Comparison of ENCODE assay signal across 9 mouse cellular contexts in genomic region chr10:24317126-24317836, GRCm38 (mm10).
DNase-seq lines count a peak whose midpoint lies in the region; ATAC-seq and TF ChIP-seq lines count a peak whose summit lies in the region.
"Had no signal": no experiment of that assay in that cellular context is flagged by ENCODE, and none has a peak within 500 bp of the region (broad histone marks: within the 10 kb centered on the region; RNA-seq: fewer than 3 reads in every experiment).

No protein-coding gene starts in this region.

- peak; percentile 45 for DNase-seq in forebrain, embryonic 14.5 days (ENCODE audit: low spot score)
- peak; percentile 66 to 77 for DNase-seq in heart, postnatal 36 days
- peak; percentile 20 to 26 for DNase-seq in left cerebral cortex, adult 2 months (ENCODE audit: extremely low spot score in 1 of 2, low spot score in 2 of 2)
- no peak for DNase-seq in limb, embryonic 10.5 days (ENCODE audit: low spot score)
- no peak for DNase-seq in embryo, embryonic 10 days (ENCODE audit: low spot score)

- H3K27ac ChIP-seq in neural tube, embryonic 12.5 days = no peak overlapping the region
- H3K27ac ChIP-seq in neural tube, embryonic 15.5 days (replicated peaks) = no peak overlapping the region
- H3K27ac ChIP-seq in forebrain, embryonic 14.5 days (ENCODE audit: low read depth, low read length) = no peak overlapping the region
- H3K27ac ChIP-seq in left cerebral cortex, adult 2 months = no peak overlapping the region
- no peak overlapping the region for H3K27ac ChIP-seq in midbrain, embryonic 16.5 days (ENCODE audit: low read length)
- no peak overlapping the region for H3K27ac ChIP-seq in limb, embryonic 10.5 days

- H3K36me3 ChIP-seq in neural tube, embryonic 12.5 days = no peaks in the 10 kb centered on the region
- H3K36me3 ChIP-seq in neural tube, embryonic 15.5 days = no peaks in the 10 kb centered on the region
- H3K36me3 ChIP-seq in forebrain, embryonic 14.5 days (ENCODE audit: control insufficient read depth, insufficient read depth, low read length) = no peaks in the 10 kb centered on the region
- H3K36me3 ChIP-seq in midbrain, embryonic 16.5 days (ENCODE audit: control insufficient read depth, insufficient read depth, low read length) = no peaks in the 10 kb centered on the region
- H3K36me3 ChIP-seq in limb, embryonic 10.5 days = no peaks in the 10 kb centered on the region

- 0 out of 2 replicates have a peak, but pooled peaks have one; percentile 25 for ATAC-seq in neural tube, embryonic 12.5 days (ENCODE audit: low FRiP score, low read depth)
- no peak for ATAC-seq in neural tube, embryonic 15.5 days (ENCODE audit: low FRiP score)
- peak; percentile 61; the same call in 1 of the 2 replicates for ATAC-seq in forebrain, embryonic 14.5 days
- peak; percentile 60 for ATAC-seq in midbrain, embryonic 16.5 days

- no peaks in the 10 kb centered on the region for H3K9me3 ChIP-seq in neural tube, embryonic 12.5 days
- no peaks in the 10 kb centered on the region for H3K9me3 ChIP-seq in neural tube, embryonic 15.5 days (replicated peaks)
- H3K9me3 ChIP-seq in forebrain, embryonic 14.5 days (replicated peaks; ENCODE audit: control insufficient read depth, low read length) = no peaks in the 10 kb centered on the region
- H3K9me3 ChIP-seq in midbrain, embryonic 16.5 days (replicated peaks; ENCODE audit: control insufficient read depth, low read length, poor library complexity, severe bottlenecking) = no peaks in the 10 kb centered on the region
- no peaks in the 10 kb centered on the region for H3K9me3 ChIP-seq in limb, embryonic 10.5 days (replicated peaks)

- H3K4me3 ChIP-seq in neural tube, embryonic 12.5 days = no peak overlapping the region
- no peak overlapping the region for H3K4me3 ChIP-seq in neural tube, embryonic 15.5 days (replicated peaks)
- H3K4me3 ChIP-seq in forebrain, embryonic 14.5 days (ENCODE audit: low read depth, low read length) = no peak overlapping the region
- no peak overlapping the region for H3K4me3 ChIP-seq in left cerebral cortex, adult 2 months
- H3K4me3 ChIP-seq in midbrain, embryonic 16.5 days (ENCODE audit: low read depth, low read length) = no peak overlapping the region
- no peak overlapping the region for H3K4me3 ChIP-seq in limb, embryonic 10.5 days
- H3K4me3 ChIP-seq: myocyte had no signal

- H3K4me1 ChIP-seq in neural tube, embryonic 12.5 days = no peaks in the 10 kb centered on the region
- H3K4me1 ChIP-seq in neural tube, embryonic 15.5 days = peaks cover 5% of the 10 kb centered on the region; the same call in 1 of the 2 replicates
- H3K4me1 ChIP-seq in forebrain, embryonic 14.5 days (ENCODE audit: control insufficient read depth, insufficient read depth, low read length) = no peaks in the 10 kb centered on the region
- H3K4me1 ChIP-seq in midbrain, embryonic 16.5 days (ENCODE audit: control insufficient read depth, insufficient read depth, low read length) = no peaks in the 10 kb centered on the region
- no peaks in the 10 kb centered on the region for H3K4me1 ChIP-seq in limb, embryonic 10.5 days

- no peaks in the 10 kb centered on the region for H3K27me3 ChIP-seq in neural tube, embryonic 12.5 days (replicated peaks)
- H3K27me3 ChIP-seq in neural tube, embryonic 15.5 days (replicated peaks) = no peaks in the 10 kb centered on the region
- no peaks in the 10 kb centered on the region for H3K27me3 ChIP-seq in forebrain, embryonic 14.5 days (replicated peaks; ENCODE audit: control insufficient read depth, insufficient read depth, low read length)
- H3K27me3 ChIP-seq in midbrain, embryonic 16.5 days (ENCODE audit: control insufficient read depth, insufficient read depth, low read depth, low read length) = no peaks in the 10 kb centered on the region
- H3K27me3 ChIP-seq in limb, embryonic 10.5 days (ENCODE audit: low read depth, poor library complexity, severe bottlenecking) = no peaks in the 10 kb centered on the region

- no peak for TF ChIP-seq CTCF in left cerebral cortex, adult 2 months (IDR thresholded peaks at IDR 0.05)

- H3K9ac ChIP-seq in neural tube, embryonic 12.5 days = no peak overlapping the region
- H3K9ac ChIP-seq in neural tube, embryonic 15.5 days (replicated peaks) = no peak overlapping the region
- H3K9ac ChIP-seq in forebrain, embryonic 14.5 days (ENCODE audit: low read length) = no peak overlapping the region
- H3K9ac ChIP-seq in midbrain, embryonic 16.5 days (ENCODE audit: low read depth, low read length) = no peak overlapping the region

- intact Hi-C loops in heart, postnatal 36 days (cut with DNase I) = no loop called here
- intact Hi-C loops in left cerebral cortex, adult 2 months (cut with DNase I) = loop anchor here (2.0 kb wide), 1 partner anchor 22 kb away; no protein-coding TSS in a partner anchor

- WGBS in neural tube, embryonic 12.5 days = 73% methylated on average over 19 of the region's 19 CpGs
- WGBS in neural tube, embryonic 15.5 days = 60% methylated on average over 19 of the region's 19 CpGs
- WGBS in forebrain, embryonic 14.5 days = 57% methylated on average over 19 of the region's 19 CpGs
- 58% methylated on average over 19 of the region's 19 CpGs for WGBS in midbrain, embryonic 16.5 days
- WGBS in limb, embryonic 10.5 days = 80% methylated on average over 19 of the region's 19 CpGs

- H3K4me2 ChIP-seq in neural tube, embryonic 12.5 days (replicated peaks) = no peak overlapping the region
- H3K4me2 ChIP-seq in neural tube, embryonic 15.5 days = no peak overlapping the region
- H3K4me2 ChIP-seq in forebrain, embryonic 14.5 days (ENCODE audit: low read length) = 0 out of 2 replicates have a peak overlapping the region, but pooled peaks have one; percentile 2
- H3K4me2 ChIP-seq in midbrain, embryonic 16.5 days (ENCODE audit: low read length) = peak overlapping the region; percentile 29; the same call in 1 of the 2 replicates

Comparison
In these comparisons a context has a peak if more than half of its experiments do, and no peak if none do; other contexts are left out.
1. H3K4me2 ChIP-seq: peak in forebrain, embryonic 14.5 days (single experiment) and midbrain, embryonic 16.5 days (single experiment); none in neural tube, embryonic 12.5 days (single experiment) and neural tube, embryonic 15.5 days (single experiment).
2. DNase-seq: peak in forebrain, embryonic 14.5 days (single experiment), heart, postnatal 36 days (2 of 2) and left cerebral cortex, adult 2 months (2 of 2); none in limb, embryonic 10.5 days (single experiment) and embryo, embryonic 10 days (single experiment).